Mouse (Mus musculus) liver, adult 2 months (tissue): ENCODE measurements around the gene Mthfd1.

Source experiments
- CTCF ChIP-seq: fragments of 200-500 bp; IDR thresholded peaks from 2 replicates; pipeline ENCODE4 v1.5.1; 2011; ENCODE audit warnings: low read depth, low read length, control low read depth
- POLR2A ChIP-seq: fragments of 200-500 bp; IDR thresholded peaks from 2 replicates; pipeline ENCODE4 v1.6.1; 2011; ENCODE audit warnings: low read length, control low read depth; ENCODE audit not compliant: insufficient read depth; ENCODE audit errors: extremely low read depth

DNA sequence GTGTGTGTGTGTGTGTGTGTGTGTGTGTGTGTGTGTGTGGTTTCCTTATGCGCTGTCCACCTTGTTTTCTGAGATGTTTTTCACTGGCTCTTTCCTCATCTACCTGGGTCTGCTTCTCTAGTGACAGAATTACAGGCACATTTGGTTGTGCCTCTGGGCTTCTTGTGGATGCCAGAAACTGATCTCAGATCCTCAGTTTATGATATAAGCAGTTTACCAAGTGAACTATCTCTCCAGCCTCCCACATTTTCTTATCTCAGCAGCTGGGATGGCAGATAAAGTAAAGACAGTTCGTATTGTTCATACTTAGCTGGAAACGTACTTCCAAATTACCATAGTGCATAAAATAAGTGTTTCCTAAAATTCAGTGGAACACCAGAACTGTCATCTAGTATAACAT, 14.0 kb upstream of the Mthfd1 start:
- TF ChIP-seq CTCF (no peak), POLR2A (no peak)
